Mouse (Mus musculus): ENCODE results near the gene Plcb4.

GRCm38 (mm10) chr2:135799149-135799770 lies 140.4 kb downstream of the Plcb4 start:
- TF ChIP-seq ZC3H11A (IDR thresholded peaks at IDR 0.05; ENCODE audit: borderline replicate concordance, low read depth, low read length) (no peak), MAFK (IDR thresholded peaks at IDR 0.05; ENCODE audit: insufficient read depth, low read depth, low read length) (no peak), CHD2 (IDR thresholded peaks at IDR 0.05; ENCODE audit: low read depth, low read length) (no peak)
